In the genomic region with DNA sequence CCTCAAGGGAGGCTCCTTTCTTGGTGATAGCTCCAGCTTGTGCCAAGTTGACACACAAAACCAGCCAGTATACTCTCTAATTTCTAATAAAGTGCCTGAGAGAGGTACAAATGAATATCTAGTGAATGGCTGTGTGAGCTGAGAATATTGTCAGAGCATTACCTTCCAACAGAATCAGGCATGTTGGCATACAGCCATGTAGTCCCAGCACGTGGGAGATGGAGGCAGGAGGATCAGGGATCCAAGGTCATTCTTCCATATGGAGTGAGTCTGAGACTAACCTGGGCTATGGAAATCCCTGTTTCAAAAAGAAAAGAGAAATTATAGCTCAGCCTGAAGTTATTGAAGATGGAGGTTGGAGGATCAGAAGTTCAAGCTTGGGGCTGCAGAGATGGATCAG, we compare ENCODE assay signal across 24 mouse cellular contexts. TPM values are rescaled to one million over a fixed set of nuclear protein-coding genes. Genes with fewer than 3 reads are reported as not detected.
"Had no signal": no experiment of that assay in that cellular context is flagged by ENCODE, and none has a peak within 500 bp of the region (broad histone marks: within the 10 kb centered on the region; RNA-seq: fewer than 3 reads in every experiment).

No protein-coding gene starts in this region.

- H3K4me3 ChIP-seq: intestine, embryonic 15.5 days; layer of hippocampus, adult 2 months; limb, embryonic 10.5 days; limb, embryonic 13.5 days; liver, embryonic 12.5 days; liver, embryonic 15.5 days; lung, embryonic 15.5 days; megakaryocyte, embryonic 14.5 days; midbrain, embryonic 10.5 days; midbrain, embryonic 13.5 days; myocyte; neural tube, embryonic 13.5 days; stomach, embryonic 15.5 days had no signal

- DNase-seq: layer of hippocampus, adult 9-11 months; liver; lung, adult 18-20 months; lung, postnatal 10 days; lung, postnatal 36 days; retina, postnatal 1 day; right cerebral cortex, postnatal 25 days; spleen, adult 18-20 months; thymus, postnatal 25 days had no signal

- H3K27me3 ChIP-seq: intestine, embryonic 15.5 days; limb, embryonic 13.5 days; liver, embryonic 12.5 days; liver, embryonic 15.5 days; lung, embryonic 15.5 days; midbrain, embryonic 13.5 days; neural tube, embryonic 13.5 days; stomach, embryonic 15.5 days had no signal

- H3K4me1 ChIP-seq: midbrain, embryonic 13.5 days; neural tube, embryonic 13.5 days had no signal

- ATAC-seq: intestine, embryonic 15.5 days; liver, embryonic 12.5 days; midbrain, embryonic 13.5 days; midbrain, embryonic 16.5 days had no signal

- H3K36me3 ChIP-seq: intestine, embryonic 15.5 days; limb, embryonic 10.5 days; limb, embryonic 13.5 days; liver, embryonic 12.5 days; liver, embryonic 15.5 days; lung, embryonic 15.5 days; midbrain, embryonic 10.5 days; midbrain, embryonic 13.5 days; neural tube, embryonic 13.5 days; stomach, embryonic 15.5 days had no signal

- H3K9me3 ChIP-seq: intestine, embryonic 15.5 days; limb, embryonic 10.5 days; limb, embryonic 13.5 days; liver, embryonic 12.5 days; liver, embryonic 15.5 days; lung, embryonic 15.5 days; midbrain, embryonic 10.5 days; midbrain, embryonic 13.5 days; neural tube, embryonic 13.5 days; stomach, embryonic 15.5 days had no signal

- H3K27ac ChIP-seq: intestine, embryonic 15.5 days; layer of hippocampus, adult 2 months; limb, embryonic 10.5 days; limb, embryonic 13.5 days; liver, embryonic 12.5 days; liver, embryonic 15.5 days; lung, embryonic 15.5 days; midbrain, embryonic 10.5 days; midbrain, embryonic 13.5 days; neural tube, embryonic 13.5 days; stomach, embryonic 15.5 days had no signal

- H3K9ac ChIP-seq: intestine, embryonic 15.5 days; limb, embryonic 13.5 days; liver, embryonic 12.5 days; liver, embryonic 15.5 days; lung, embryonic 15.5 days; midbrain, embryonic 13.5 days; neural tube, embryonic 13.5 days; stomach, embryonic 15.5 days had no signal

- H3K4me2 ChIP-seq: intestine, embryonic 15.5 days; limb, embryonic 13.5 days; liver, embryonic 12.5 days; liver, embryonic 15.5 days; lung, embryonic 15.5 days; midbrain, embryonic 13.5 days; neural tube, embryonic 13.5 days; stomach, embryonic 15.5 days had no signal

RNA-seq across cellular contexts. Expression of a gene that starts 33.0 kb away (rescaled TPM):
- total RNA-seq: neutrophil, adult 5-6 weeks had no signal
- polyA plus RNA-seq: myocyte had no signal
